Mouse (Mus musculus) embryonic facial prominence, embryonic 12.5 days (tissue): ENCODE data around the gene Dip2a. TPM values are rescaled to one million over a fixed set of nuclear protein-coding genes. Genes with fewer than 3 reads are reported as not detected.

Source experiments
- ATAC-seq: fragments of 200-750 bp; cut with Nextera tagmentation; 2 replicates; pipeline ENCODE4 v1.8.0; 2017; ENCODE audit not compliant: insufficient number of reproducible peaks, insufficient read depth, low FRiP score, low TSS enrichment
- H3K27ac ChIP-seq: fragments of 300-500 bp; sonication (generic); 2 replicates; pipeline ENCODE4 v1.5.1; 2016; ENCODE audit warnings: mild to moderate bottlenecking
- H3K27me3 ChIP-seq: fragments of 300-500 bp; sonication (generic); 2 replicates; pipeline ENCODE4 v1.6.1; 2016; ENCODE audit warnings: mild to moderate bottlenecking, moderate library complexity
- H3K36me3 ChIP-seq: fragments of 300-500 bp; sonication (generic); 2 replicates; pipeline ENCODE4 v1.6.1; 2016; ENCODE audit warnings: mild to moderate bottlenecking
- H3K4me1 ChIP-seq: fragments of 300-500 bp; sonication (generic); 2 replicates; pipeline ENCODE4 v1.6.1; 2016
- H3K4me2 ChIP-seq: fragments of 300-500 bp; sonication (generic); replicated peaks from 2 replicates; pipeline ENCODE4 v1.6.1; 2016; ENCODE audit warnings: mild to moderate bottlenecking, moderate library complexity
- H3K4me3 ChIP-seq: fragments of 300-500 bp; sonication (generic); 2 replicates; pipeline ENCODE4 v1.5.1; 2016; ENCODE audit warnings: mild to moderate bottlenecking
- H3K9ac ChIP-seq: fragments of 300-500 bp; sonication (generic); 2 replicates; pipeline ENCODE4 v1.6.1; 2016; ENCODE audit warnings: mild to moderate bottlenecking, moderate library complexity
- H3K9me3 ChIP-seq: fragments of 300-500 bp; sonication (generic); 2 replicates; pipeline ENCODE4 v1.6.1; 2016; ENCODE audit warnings: mild to moderate bottlenecking, moderate library complexity
- WGBS: fragments of 180-500 bp; shearing (Covaris S2); methylation state at CpG from one replicate; pipeline ENCODE4 v1.1.7; 2016; 5-methylcytosine and 5-hydroxymethylcytosine counted together
- polyA plus RNA-seq: library from polyadenylated mRNA; unstranded; fragments of >200 nt; fragmentation: Nextera tagmentation; extraction: Ambion mirVana; gene quantifications from 2 replicates; pipeline ENCODE4 v1.2.1, GENCODE M21; 2016

Gene Dip2a
- polyA plus RNA-seq, 1 experiment from 2014 or later, result 14.9 TPM

GRCm38 (mm10) chr10:76300133-76300532 lies 45.0 kb downstream of the Dip2a start:
- no peaks in the 10 kb centered on the region for H3K9me3 ChIP-seq
- H3K27me3 ChIP-seq, result no peaks in the 10 kb centered on the region
- H3K27ac ChIP-seq, result no peak overlapping the region
- 90% methylated on average over 5 of the region's 5 CpGs for WGBS
- H3K9ac ChIP-seq, result no peak overlapping the region
- no peaks in the 10 kb centered on the region for H3K4me1 ChIP-seq
- no peak overlapping the region for H3K4me2 ChIP-seq
- H3K36me3 ChIP-seq, result peaks cover 64% of the 10 kb centered on the region
- no peak for ATAC-seq
- no peak overlapping the region for H3K4me3 ChIP-seq

- Histone ChIP-seq H3K36me3 (peaks cover 73% of the 10 kb centered on the region), H3K4me1 (no peaks in the 10 kb centered on the region), H3K27ac (no peak overlapping the region), H3K4me3 (no peak overlapping the region), H3K9ac (no peak overlapping the region), H3K27me3 (no peaks in the 10 kb centered on the region), H3K4me2 (no peak overlapping the region), H3K9me3 (no peaks in the 10 kb centered on the region)
- 87% methylated on average over 4 of the region's 4 CpGs for WGBS
- ATAC-seq, result no peak
These were observed 51.9 kb downstream of the Dip2a start for GRCm38 (mm10) chr10:76293222-76293621.

- Histone ChIP-seq H3K36me3 (peaks cover 72% of the 10 kb centered on the region), H3K4me3 (no peak overlapping the region), H3K4me2 (no peak overlapping the region), H3K4me1 (no peaks in the 10 kb centered on the region), H3K27me3 (no peaks in the 10 kb centered on the region), H3K27ac (no peak overlapping the region), H3K9ac (no peak overlapping the region), H3K9me3 (no peaks in the 10 kb centered on the region)
- 87% methylated on average over 3 of the region's 3 CpGs for WGBS
- no peak for ATAC-seq
These were observed 55.0 kb downstream of the Dip2a start for GRCm38 (mm10) chr10:76289936-76290671.

GRCm38 (mm10) chr10:76289052-76289451 lies 56.0 kb downstream of the Dip2a start:
- Histone ChIP-seq H3K27me3 (no peaks in the 10 kb centered on the region), H3K4me2 (no peak overlapping the region), H3K4me1 (no peaks in the 10 kb centered on the region), H3K9ac (no peak overlapping the region), H3K27ac (no peak overlapping the region), H3K9me3 (no peaks in the 10 kb centered on the region), H3K36me3 (peaks cover 72% of the 10 kb centered on the region), H3K4me3 (no peak overlapping the region)
- WGBS, result 80% methylated on average over 5 of the region's 5 CpGs
- no peak for ATAC-seq

GRCm38 (mm10) chr10:76288268-76288993 lies 56.7 kb downstream of the Dip2a start:
- no peaks in the 10 kb centered on the region for H3K9me3 ChIP-seq
- H3K4me3 ChIP-seq, result no peak overlapping the region
- no peaks in the 10 kb centered on the region for H3K4me1 ChIP-seq
- H3K27ac ChIP-seq, result no peak overlapping the region
- H3K4me2 ChIP-seq, result no peak overlapping the region
- 55% methylated on average over 11 of the region's 11 CpGs for WGBS
- H3K9ac ChIP-seq, result no peak overlapping the region
- no peaks in the 10 kb centered on the region for H3K27me3 ChIP-seq
- peaks cover 72% of the 10 kb centered on the region for H3K36me3 ChIP-seq
- no peak for ATAC-seq

GRCm38 (mm10) chr10:76278541-76279097 lies 66.5 kb downstream of the Dip2a start:
- WGBS, result 65% methylated on average over 5 of the region's 5 CpGs
- H3K36me3 ChIP-seq, result peaks cover 69% of the 10 kb centered on the region
- no peak for ATAC-seq

GRCm38 (mm10) chr10:76275256-76275655 lies 69.8 kb downstream of the Dip2a start:
- Histone ChIP-seq H3K27me3 (no peaks in the 10 kb centered on the region), H3K4me2 (no peak overlapping the region), H3K4me3 (no peak overlapping the region), H3K9me3 (no peaks in the 10 kb centered on the region), H3K27ac (no peak overlapping the region), H3K9ac (no peak overlapping the region), H3K36me3 (peaks cover 72% of the 10 kb centered on the region), H3K4me1 (no peaks in the 10 kb centered on the region)
- 84% methylated on average over 10 of the region's 10 CpGs for WGBS
- ATAC-seq, result no peak

More at GRCm38 (mm10) chr10:76278541-76279097, 66.5 kb downstream of the Dip2a start:
- H3K9me3 ChIP-seq, result no peaks in the 10 kb centered on the region
- H3K4me2 ChIP-seq, result no peak overlapping the region
- H3K9ac ChIP-seq, result no peak overlapping the region
- H3K27ac ChIP-seq, result no peak overlapping the region
- no peaks in the 10 kb centered on the region for H3K4me1 ChIP-seq
- no peak overlapping the region for H3K4me3 ChIP-seq
- no peaks in the 10 kb centered on the region for H3K27me3 ChIP-seq

- no peaks in the 10 kb centered on the region for H3K9me3 ChIP-seq
- no peak overlapping the region for H3K27ac ChIP-seq
- peaks cover 83% of the 10 kb centered on the region for H3K36me3 ChIP-seq
- H3K4me1 ChIP-seq, result no peaks in the 10 kb centered on the region
- H3K4me3 ChIP-seq, result no peak overlapping the region
- no peak for ATAC-seq
- no peaks in the 10 kb centered on the region for H3K27me3 ChIP-seq
- no peak overlapping the region for H3K9ac ChIP-seq
- H3K4me2 ChIP-seq, result no peak overlapping the region
- 52% methylated on average over 8 of the region's 8 CpGs for WGBS
These were observed 73.9 kb downstream of the Dip2a start for GRCm38 (mm10) chr10:76271238-76271637.

GRCm38 (mm10) chr10:76262431-76262830 lies 82.7 kb downstream of the Dip2a start:
- H3K27ac ChIP-seq, result no peak overlapping the region
- H3K9ac ChIP-seq, result no peak overlapping the region
- H3K4me2 ChIP-seq, result no peak overlapping the region
- peaks cover 38% of the 10 kb centered on the region for H3K36me3 ChIP-seq
- ATAC-seq, result no peak
- H3K9me3 ChIP-seq, result no peaks in the 10 kb centered on the region
- no peak overlapping the region for H3K4me3 ChIP-seq
- 71% methylated on average over 4 of the region's 4 CpGs for WGBS
- no peaks in the 10 kb centered on the region for H3K27me3 ChIP-seq
- H3K4me1 ChIP-seq, result peaks cover 6% of the 10 kb centered on the region; the same call in 1 of the 2 replicates

- Histone ChIP-seq H3K27ac (no peak overlapping the region), H3K27me3 (no peaks in the 10 kb centered on the region), H3K4me1 (peaks cover 6% of the 10 kb centered on the region; the same call in 1 of the 2 replicates), H3K4me2 (no peak overlapping the region), H3K36me3 (peaks cover 33% of the 10 kb centered on the region), H3K9me3 (no peaks in the 10 kb centered on the region), H3K9ac (no peak overlapping the region), H3K4me3 (no peak overlapping the region)
- ATAC-seq, result no peak
- 75% methylated on average over 3 of the region's 3 CpGs for WGBS
These were observed 83.6 kb downstream of the Dip2a start for GRCm38 (mm10) chr10:76261447-76261846.

- Histone ChIP-seq H3K27ac (no peak overlapping the region), H3K4me3 (no peak overlapping the region)
- ATAC-seq, result no peak
These were observed 84.6 kb downstream of the Dip2a start for GRCm38 (mm10) chr10:76260358-76261059.

More at GRCm38 (mm10) chr10:76260358-76261059, 84.6 kb downstream of the Dip2a start:
- no peaks in the 10 kb centered on the region for H3K27me3 ChIP-seq
- no peak overlapping the region for H3K4me2 ChIP-seq
- no peak overlapping the region for H3K9ac ChIP-seq
- peaks cover 28% of the 10 kb centered on the region for H3K36me3 ChIP-seq
- peaks cover 6% of the 10 kb centered on the region; the same call in 1 of the 2 replicates for H3K4me1 ChIP-seq
- H3K9me3 ChIP-seq, result no peaks in the 10 kb centered on the region
- 62% methylated on average over 11 of the region's 11 CpGs for WGBS
